Mouse (Mus musculus): Measurements from ENCODE around the gene Orai2.
"Not testable (repeated sequence)": the region's sequence is repeated elsewhere in the genome, so short reads cannot be mapped to it uniquely, and the experiment has no call there.

Orai2 gene

DNA sequence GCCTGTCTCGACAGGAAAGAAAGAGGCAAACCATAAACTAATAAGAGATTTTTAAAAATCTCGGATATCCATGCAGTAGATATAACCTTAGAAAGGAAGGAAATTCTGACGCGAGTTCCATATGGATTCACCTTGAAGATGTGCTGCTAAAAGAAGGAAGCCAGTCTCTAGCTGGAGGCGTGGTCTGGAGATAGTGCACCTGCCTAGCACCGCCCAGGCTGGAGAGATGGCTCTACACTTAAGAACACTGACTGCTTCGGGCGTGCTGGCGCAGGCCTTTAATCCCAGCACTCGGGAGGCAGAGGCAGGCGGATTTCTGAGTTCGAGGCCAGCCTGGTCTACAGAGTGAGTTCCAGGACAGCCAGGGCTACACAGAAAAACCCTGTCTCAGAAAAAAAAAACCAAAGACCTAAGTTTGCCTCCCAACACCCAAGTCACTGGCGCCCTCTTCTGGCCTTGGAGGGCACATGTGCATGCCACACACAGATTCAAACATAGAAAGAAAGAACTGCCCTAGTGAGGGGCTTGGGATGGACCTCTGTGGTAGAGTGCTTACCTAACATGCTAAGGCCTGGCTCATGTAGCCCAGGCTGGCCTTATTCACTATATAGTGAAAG is 32.7 kb downstream of the Orai2 start:
- DNase-seq (ENCODE audit: low read depth, low spot score), result no peak

DNA sequence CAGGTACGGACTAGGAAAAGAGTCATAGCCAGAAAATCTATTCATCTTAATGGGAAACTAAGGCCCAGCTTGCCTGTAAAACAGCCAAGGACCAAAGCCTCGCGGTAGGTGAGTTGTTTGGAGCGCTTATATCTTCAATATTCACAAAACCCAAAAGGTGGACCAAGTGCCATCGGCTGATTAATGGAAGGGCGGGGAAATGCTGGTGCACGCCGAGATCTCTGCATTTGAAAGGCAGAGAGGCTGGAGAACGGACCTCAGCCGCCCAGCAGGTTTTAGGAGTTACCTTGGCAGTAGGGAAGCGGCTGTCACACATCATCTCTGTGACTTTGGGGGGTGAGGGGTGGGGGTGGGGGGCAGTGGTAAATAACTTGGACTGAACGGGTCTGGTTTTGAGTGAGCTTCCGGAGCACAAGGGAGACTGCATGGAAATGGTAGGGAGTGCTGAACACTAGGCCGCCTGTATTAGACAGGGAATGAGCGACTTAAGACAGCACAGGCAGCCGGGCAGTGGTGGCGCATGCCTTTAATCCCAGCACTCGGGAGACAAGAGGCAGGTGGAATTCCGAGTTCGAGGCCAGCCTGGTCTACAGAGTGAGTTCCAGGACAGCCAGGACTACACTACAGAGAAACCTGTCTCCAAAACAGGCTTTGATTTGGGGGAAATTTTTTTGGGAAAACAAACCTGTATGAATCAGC is 34.1 kb downstream of the Orai2 start:
- DNase-seq (ENCODE audit: low read depth, low spot score), result no peak

DNA sequence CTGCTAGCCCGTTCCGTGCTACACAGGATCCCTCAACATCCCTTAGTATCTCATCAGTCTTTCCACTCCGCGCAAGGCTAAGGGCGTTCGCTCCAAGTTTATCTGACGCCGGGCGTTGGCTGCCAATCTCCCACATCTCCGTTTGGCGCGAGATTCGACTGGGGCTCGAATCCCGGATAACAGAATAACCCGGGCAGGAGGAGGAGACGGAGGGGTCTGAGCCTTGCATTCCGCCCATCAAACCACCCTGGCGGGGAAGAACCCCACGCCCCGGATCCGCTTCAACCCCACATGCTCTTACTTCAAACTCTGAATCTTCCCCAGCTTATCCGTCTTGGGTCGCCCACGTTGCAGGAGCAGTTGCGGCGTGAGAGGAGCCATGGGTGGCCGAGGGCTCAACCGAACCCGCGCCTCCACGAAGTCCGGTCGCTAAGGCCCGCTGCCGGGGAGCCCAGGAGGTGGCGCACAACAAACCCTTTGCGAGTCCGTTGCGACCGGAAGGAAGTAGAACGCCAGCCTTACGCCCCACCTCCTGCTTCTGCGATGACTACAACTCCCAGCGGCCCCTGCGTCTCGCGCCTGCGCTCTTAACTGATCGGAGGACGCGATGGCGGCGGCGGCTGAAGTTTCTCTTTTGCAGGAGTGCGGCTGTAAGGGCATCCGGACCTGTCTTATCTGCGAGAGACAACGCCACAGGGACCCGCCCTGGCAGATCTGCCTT is 34.8 kb downstream of the Orai2 start, which contains the start of the genes Lrwd1 and Alkbh4:
Gene Lrwd1, minus strand, starts transcription at position 504 of the 721 bp plus-strand sequence.
Gene Alkbh4, plus strand, starts transcription at position 576 of the 721 bp plus-strand sequence.
- peak; percentile 88 for DNase-seq (ENCODE audit: low read depth, low spot score)

GRCm38 (mm10) chr5:136122165-136122564 is 48.3 kb downstream of the Orai2 start:
- no peak for DNase-seq (ENCODE audit: low read depth, low spot score)

DNA sequence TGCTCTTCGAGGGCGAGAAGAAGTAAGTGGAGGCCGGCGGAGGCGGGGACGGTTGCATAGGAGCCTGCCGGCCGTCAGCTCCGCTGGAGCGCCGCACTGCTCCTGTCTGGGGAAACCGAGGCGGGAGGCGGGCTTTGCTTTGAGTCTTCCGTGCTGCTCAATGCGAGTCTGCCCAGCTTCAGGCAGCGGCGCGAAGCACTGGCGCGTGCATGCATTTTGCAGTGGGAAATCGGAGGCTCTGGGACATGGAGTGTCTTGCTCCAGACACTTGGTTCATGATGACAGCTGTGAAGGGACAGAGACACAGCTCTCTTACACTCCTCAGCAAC is 53.8 kb downstream of the Orai2 start:
- no peak for DNase-seq (ENCODE audit: low read depth, low spot score)

GRCm38 (mm10) chr5:136115891-136116783 is 54.4 kb downstream of the Orai2 start, which contains the start of gene Polr2j:
Gene Polr2j (plus strand): TSS chr5:136116631.
- peak; percentile 94 for DNase-seq (ENCODE audit: low read depth, low spot score)

DNA sequence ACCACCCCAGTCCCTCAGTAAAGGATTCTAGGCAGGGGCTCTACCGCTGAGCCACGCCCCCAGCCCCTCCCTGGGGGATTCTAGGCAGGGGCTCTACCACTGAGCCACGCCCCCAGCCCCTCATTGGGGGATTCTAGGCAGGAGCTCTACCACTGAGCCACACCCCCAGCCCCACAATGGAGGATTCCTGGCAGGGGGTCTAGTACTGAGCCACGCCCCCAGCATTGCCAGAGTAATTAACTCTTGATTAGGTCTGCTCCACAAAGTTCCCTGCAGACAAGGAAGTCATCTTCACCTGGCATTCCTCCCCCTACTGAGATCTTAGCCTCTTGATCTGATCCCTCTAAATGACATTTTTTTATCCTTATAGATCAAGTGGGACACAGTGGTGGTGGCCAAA is 57.0 kb downstream of the Orai2 start:
- DNase-seq (ENCODE audit: low read depth, low spot score), result not testable (repeated sequence)

- no peak for DNase-seq (ENCODE audit: low read depth, low spot score)
These were observed 61.5 kb downstream of the Orai2 start for GRCm38 (mm10) chr5:136109042-136109441.

DNA sequence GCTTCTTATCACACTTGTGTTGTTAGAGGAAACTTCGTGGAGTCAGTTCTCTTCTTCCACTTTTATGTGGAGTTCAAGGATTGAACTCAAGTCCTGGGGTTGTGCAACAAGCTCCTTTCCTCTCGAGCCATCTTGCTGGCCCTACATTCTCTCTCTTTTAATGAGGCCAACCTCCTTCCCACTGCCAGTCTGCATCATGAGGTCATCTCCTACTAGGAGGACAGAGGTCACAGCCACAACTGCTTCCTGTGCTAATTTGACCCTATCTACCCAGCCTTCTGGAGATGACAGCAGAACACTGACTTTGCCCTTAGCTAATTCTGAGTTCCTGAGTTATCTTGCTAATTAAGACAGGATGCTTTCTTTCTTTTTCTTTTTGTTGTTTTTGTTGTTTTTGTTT is 62.0 kb downstream of the Orai2 start:
- no peak for DNase-seq (ENCODE audit: low read depth, low spot score)

DNA sequence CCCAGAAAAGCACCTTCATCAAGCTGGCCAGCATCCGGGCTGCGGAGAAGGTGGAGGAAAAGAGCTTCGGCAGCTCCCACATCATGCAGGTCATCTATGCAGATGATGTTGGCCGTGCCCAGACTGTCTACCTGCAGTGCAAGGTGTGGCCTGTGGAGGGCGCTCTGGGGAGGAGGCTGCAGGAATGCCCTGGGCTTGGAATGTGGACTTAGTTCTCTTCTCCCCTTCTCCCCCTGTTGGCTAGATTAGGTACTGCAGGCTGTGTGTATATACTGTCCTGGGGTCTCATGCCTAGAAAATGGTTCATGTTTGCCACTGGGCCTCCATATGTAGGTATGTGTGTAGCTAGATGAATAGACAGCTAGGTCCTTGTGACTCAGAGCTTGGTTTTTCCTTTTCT is 66.0 kb downstream of the Orai2 start:
- DNase-seq (ENCODE audit: low read depth, low spot score), result no peak

DNA sequence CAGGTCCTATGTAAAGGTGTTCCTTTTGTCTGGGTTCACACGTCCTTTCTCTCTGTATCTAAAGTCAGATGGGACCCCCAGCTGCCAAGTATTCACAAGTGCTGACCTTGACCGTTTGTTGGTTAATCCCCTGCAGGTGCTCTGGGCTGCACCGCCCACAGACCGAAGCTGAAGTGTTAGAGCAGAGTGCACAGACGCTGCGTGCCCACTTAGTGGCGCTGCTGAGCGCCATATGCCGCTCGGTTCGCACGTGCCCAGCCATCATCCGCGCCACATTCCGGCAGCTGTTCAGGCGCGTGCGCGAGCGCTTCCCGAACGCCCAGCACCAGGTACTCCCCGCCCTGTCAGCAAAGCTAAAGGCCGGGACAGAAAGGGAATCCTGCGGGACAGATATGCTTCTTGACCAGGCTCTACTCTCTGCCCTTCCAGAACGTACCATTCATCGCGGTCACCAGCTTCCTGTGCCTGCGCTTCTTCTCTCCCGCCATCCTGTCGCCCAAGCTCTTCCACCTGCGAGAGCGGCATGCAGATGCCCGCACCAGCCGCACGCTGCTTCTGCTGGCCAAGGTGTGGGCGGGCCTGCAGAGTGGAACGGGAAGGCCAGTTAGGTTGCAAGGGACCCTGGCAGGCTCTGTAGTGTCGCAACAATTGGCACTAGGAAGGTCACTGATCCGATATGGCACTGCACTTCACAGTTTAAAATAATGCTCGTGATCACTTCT is 68.3 kb downstream of the Orai2 start:
- peak; percentile 67 for DNase-seq (ENCODE audit: low read depth, low spot score)

- DNase-seq (ENCODE audit: low read depth, low spot score), result no peak
These were observed 72.0 kb downstream of the Orai2 start for GRCm38 (mm10) chr5:136098536-136098935.
